Mouse (Mus musculus) splenic B cell, adult 2 months (primary cell): ENCODE data around the gene Ints3.

Experiments
- DNase-seq: peaks from one replicate; pipeline ENCODE4 v3.0.0-alpha.2; 2011; ENCODE audit warnings: low read depth, low spot score
- H3K27me3 ChIP-seq: 2 replicates; pipeline ENCODE4 v1.6.1; 2012; ENCODE audit warnings: mild to moderate bottlenecking, low read length, moderate library complexity, mixed read lengths; ENCODE audit not compliant: control insufficient read depth, poor library complexity, insufficient read depth, severe bottlenecking
- H3K36me3 ChIP-seq: 2 replicates; pipeline ENCODE4 v1.6.1; 2012; ENCODE audit warnings: mild to moderate bottlenecking, low read length, moderate library complexity, mixed read lengths; ENCODE audit not compliant: control insufficient read depth, poor library complexity, insufficient read depth, severe bottlenecking

Ints3 gene

DNA sequence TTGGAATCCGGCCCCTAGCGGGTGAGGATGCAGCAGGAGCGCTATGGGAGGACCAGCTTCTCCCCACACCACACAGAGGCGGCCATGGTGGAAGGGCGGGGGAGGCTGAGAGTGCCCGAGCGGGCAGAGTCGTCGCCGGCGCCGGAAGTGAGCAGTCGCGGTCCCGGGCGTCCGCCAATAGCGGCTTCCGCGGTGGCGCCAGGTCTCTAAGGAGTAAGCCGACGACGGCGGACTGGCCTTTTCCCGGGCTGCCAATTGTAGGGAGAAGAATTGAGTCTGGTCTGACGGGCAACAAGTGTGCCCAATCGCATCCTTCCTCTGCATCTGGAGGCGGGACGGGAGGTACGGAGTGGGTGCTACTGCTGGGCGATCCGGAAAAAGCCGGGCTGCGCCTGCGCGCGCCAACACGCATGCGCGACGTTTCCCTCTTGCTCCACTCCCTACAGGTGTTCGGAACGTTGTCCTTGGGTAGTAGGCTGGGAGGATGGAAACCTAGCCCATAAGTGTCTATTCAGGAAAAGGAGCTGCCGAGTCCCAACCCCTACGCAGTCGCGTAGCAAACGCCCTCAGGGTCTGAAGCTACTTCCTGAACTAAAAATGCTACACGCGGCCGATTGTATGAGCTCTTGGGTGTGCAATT is at the start of gene Ints3:
Ints3 (minus strand) TSS at position 242 of the 640 bp plus-strand sequence.
- no peaks in the 10 kb centered on the region for H3K27me3 ChIP-seq
- no peaks in the 10 kb centered on the region for H3K36me3 ChIP-seq
- DNase-seq, result peak; percentile 98

DNA sequence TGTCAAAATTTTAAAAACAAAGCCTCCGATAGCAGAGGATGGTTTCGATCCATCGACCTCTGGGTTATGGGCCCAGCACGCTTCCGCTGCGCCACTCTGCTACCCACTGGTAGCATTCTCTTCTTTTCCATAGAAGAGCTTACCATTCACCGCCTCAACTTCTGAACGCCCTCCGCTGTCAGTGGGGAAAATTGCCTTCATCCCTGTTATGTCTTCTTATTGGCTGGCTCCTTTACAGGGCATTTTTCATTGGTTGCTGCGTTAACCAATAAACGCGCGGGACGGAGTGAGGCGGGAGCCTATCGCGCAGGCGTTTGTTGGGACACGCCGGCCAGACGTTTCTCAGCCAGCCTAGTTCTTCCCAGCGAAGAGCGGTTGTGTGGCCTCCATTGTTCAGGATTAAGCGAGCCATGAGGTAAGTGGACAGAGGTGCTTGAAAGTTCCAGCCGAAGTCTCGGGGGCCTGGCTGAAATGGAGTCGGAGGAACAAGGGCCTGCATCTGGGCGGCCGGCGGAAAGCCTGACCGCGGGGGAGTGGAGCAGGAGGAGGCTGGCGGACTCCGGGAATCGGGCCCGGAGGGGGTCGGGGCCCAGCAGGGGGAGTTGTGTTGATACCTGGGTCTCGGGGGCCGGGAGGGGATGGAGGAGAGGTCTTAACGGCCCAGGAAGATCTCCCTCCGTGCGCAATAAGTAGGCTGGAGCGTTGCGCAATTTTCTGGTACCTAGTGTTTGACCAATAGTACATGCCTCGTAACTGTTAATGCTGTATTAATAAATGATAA is 42.6 kb upstream of the Ints3 start, which contains the start of gene Ilf2:
Ilf2 (plus strand) TSS at position 296 of the 781 bp plus-strand sequence.
- Histone ChIP-seq H3K27me3 (no peaks in the 10 kb centered on the region), H3K36me3 (no peaks in the 10 kb centered on the region)
- DNase-seq, result peak; percentile 99

DNA sequence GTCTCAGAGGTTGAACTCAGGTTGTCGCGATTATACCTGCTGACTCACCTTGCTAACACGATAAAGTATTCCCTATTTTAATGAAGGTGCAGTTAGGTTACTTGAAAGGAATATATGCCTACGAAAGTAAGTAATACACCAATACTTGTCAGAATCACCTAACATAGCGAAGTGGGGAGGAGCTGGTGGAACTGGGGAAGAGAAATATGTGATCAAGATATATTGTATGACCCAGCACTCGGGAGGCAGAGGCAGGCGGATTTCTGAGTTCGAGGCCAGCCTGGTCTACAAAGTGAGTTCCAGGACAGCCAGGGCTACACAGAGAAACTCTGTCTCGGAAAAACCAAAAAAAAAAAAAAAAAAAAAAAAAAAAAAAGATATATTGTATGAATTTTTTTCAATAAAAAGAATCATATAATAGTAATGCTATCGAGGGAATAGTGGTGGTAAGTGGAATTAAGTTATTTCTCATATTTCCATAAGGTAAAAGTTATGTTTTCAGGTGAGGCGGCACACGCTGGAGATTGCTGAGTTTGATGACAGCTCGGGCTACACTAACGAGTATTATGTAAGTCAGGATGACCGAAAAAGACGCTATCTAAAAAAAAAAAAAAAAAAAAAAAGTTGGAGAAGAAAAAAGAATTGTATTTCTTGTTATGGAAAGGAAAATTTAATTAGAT is 41.9 kb upstream of the Ints3 start:
- Histone ChIP-seq H3K36me3 (no peaks in the 10 kb centered on the region), H3K27me3 (no peaks in the 10 kb centered on the region)
- no peak for DNase-seq

DNA sequence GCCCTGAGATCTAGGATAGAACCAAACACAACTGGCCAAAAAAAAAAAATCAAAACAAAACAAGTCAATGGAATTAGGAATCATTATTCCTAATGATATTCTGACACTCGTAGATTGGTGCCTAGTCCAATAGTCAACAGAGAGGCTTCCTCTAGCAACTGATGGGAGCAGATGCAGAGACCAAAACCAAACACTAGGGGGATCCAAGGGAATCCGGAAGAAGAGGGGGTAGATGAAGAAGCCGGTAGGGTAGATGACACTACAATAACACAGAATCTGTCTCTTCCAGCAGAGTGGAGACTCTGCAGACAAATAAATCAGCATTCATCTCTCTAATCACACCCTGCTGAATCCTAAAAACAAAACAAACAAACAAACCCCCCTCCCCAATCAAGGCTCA is 38.8 kb upstream of the Ints3 start:
- H3K27me3 ChIP-seq, result no peaks in the 10 kb centered on the region
- H3K36me3 ChIP-seq, result no peaks in the 10 kb centered on the region
- peak; percentile 86 for DNase-seq

DNA sequence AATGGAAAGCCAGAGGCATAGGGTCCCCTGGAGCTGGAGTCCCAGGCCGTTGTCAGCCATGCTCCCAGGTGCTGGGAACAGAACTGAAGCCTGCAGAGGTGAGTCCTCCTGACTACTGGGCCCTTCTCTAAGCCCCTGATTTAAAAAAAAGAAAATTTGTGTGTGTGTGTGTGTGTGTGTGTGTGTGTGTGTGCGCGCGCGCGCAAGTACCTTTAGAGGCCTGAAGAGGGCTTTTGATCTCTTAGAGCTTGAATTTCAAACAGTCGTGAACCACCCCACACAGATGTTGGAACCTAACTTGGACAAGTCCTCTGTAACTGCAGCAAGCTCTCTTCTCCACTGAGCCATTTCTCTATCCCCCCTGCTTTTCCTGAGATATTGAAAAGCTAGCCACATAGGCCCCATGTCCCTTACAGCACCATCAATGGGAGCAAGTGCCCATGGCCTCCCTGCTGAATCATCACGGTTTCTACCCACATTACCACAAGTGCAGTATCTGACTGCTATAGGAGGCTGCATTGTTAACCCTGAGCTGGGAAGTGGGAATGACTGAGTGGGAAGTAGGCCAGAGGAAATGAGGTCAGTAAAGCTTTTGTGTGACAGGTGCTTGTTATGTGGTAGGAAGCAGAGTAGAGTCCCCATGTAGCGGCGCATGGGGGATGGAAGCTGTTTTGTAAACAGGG is 34.3 kb upstream of the Ints3 start:
- H3K27me3 ChIP-seq, result peaks cover 4% of the 10 kb centered on the region; the same call in 1 of the 2 replicates
- DNase-seq, result no peak
- H3K36me3 ChIP-seq, result no peaks in the 10 kb centered on the region

GRCm38 (mm10) chr3:90466311-90466766 is 32.9 kb upstream of the Ints3 start:
- Histone ChIP-seq H3K27me3 (peaks cover 4% of the 10 kb centered on the region; the same call in 1 of the 2 replicates), H3K36me3 (no peaks in the 10 kb centered on the region)
- DNase-seq, result peak; percentile 52

- DNase-seq, result no peak
- H3K36me3 ChIP-seq, result no peaks in the 10 kb centered on the region
- peaks cover 4% of the 10 kb centered on the region; the same call in 1 of the 2 replicates for H3K27me3 ChIP-seq
Observed at GRCm38 (mm10) chr3:90465686-90466310, 32.4 kb upstream of the Ints3 start, which contains the start of gene Npr1. Npr1 (minus strand) TSS chr3:90465866.

DNA sequence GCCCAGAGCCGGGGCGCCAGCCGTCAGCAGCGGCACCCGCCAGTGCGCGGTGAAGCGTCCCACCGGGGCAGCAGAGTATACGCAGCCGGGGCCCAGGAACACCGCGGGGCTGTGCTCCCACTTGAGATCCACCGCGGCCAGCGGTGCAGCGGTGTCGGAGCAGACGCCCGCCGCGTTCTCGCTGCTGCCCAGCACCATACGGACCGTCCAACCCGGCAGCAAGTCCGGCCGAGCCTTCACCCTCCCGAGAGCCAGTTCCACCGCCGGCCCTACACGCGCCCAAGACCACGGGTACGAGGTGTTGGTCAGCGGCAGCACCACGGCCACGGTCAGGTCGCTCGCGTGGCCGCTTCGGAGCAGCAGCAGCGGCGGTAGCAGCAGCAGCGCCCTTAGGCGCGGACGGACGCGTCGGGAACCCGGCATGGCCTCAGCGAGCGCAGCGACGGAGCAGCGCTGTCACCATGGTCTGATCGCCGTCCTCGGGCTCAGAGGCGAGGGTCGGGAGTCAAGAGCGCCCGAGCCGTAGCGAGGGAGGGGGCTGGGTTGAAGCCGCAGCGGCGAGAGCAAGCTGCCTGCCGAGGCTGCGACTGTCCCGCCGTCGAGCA is 31.8 kb upstream of the Ints3 start:
- H3K27me3 ChIP-seq, result peaks cover 4% of the 10 kb centered on the region; the same call in 1 of the 2 replicates
- peak; percentile 45 for DNase-seq
- H3K36me3 ChIP-seq, result no peaks in the 10 kb centered on the region

DNA sequence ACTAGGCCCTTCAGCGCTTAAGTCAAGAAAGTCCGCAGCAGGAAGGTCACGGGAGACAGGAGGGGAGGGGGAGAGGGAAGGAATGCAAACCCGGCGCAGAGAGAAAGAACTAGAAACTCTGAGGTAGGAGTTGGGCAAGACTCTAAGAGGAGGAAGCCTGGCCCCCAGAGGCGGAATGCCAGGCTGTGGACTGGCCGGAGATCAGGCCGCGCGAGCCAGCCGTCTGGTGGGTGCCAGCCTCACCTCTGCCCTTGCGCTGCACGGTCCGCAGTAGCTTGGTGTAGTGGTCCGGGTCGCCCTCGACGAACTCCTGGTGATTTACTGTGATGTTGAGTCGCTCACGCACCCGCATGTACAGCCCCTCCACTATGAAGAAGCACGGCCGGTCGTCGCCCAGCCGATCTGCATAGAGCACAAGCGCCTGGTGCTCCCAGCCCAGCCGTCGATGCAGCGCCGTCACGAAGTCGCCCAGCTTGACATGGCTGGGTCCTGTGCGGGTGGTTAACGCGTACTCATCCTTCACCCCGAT is 31.2 kb upstream of the Ints3 start:
- H3K36me3 ChIP-seq, result no peaks in the 10 kb centered on the region
- H3K27me3 ChIP-seq, result peaks cover 4% of the 10 kb centered on the region; the same call in 1 of the 2 replicates
- DNase-seq, result no peak

GRCm38 (mm10) chr3:90462579-90462978 is 29.2 kb upstream of the Ints3 start:
- H3K27me3 ChIP-seq, result peaks cover 4% of the 10 kb centered on the region; the same call in 1 of the 2 replicates
- no peak for DNase-seq
- H3K36me3 ChIP-seq, result no peaks in the 10 kb centered on the region

DNA sequence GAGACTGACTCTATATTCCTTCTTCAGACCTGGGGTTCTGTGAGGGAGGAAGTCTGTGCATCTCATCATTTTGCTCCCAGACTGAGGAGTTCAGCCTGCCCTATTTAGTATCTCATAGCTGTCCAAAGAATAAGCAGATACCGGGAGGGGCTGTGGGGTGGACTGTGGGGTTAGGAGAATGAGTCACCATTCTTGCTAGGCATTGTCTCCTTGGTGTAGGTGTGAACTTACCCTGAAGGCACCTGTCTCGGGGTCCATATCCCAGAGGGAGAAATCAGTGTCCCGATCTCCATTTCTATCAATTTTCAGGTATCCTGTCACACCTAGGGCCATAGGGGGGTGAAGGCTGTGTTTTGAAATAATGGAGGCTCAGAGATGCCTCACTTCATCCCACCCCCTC is 28.5 kb upstream of the Ints3 start:
- no peaks in the 10 kb centered on the region for H3K36me3 ChIP-seq
- peaks cover 4% of the 10 kb centered on the region; the same call in 1 of the 2 replicates for H3K27me3 ChIP-seq
- DNase-seq, result no peak

DNA sequence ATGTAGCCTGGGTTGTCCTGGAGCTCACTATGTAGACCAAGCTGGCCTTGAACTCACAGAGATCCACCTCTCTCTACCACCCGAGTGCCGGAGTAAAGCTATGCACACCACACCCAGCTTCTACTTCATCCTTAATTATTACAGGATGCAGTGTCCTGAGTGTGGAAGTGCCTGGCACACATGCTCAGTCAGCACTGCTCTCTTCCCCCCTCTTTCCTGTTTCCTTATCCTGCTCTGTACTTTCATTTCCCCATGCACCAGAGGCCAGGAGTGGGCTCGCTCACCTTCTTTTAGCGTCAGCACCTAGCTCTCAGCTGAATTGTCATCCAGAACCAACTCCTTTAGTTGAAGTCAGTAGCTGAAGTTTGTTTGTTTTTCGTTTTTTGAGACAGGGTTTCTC is 26.9 kb upstream of the Ints3 start:
- no peak for DNase-seq
- Histone ChIP-seq H3K36me3 (no peaks in the 10 kb centered on the region), H3K27me3 (no peaks in the 10 kb centered on the region)

DNA sequence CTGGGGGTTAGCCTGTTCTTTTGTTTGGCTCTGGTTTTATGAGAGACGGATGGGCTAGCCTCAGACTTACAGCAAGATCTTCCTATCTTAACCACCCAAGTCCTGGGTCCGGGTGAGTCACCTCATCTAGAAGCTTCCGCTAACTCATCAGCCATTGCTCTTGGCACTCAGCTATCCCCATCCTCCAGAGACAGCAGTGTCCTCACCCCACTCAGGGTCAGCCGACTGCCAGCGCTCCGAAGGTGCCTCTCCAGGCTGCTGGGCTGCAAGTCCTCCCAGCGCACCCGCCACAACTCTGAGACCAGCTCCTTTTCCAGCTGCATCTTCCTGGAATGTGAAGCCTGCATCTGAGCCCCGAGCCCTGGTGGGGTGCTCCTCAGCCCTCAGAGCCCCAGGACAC is 26.3 kb upstream of the Ints3 start:
- no peaks in the 10 kb centered on the region for H3K36me3 ChIP-seq
- no peaks in the 10 kb centered on the region for H3K27me3 ChIP-seq
- no peak for DNase-seq
